Mouse (Mus musculus): Measurements from ENCODE around the gene Scube3. TPM values are rescaled to one million over a fixed set of nuclear protein-coding genes. Genes with fewer than 3 reads are reported as not detected.

Scube3 gene
- polyA plus RNA-seq (2012; ENCODE audit: insufficient read depth, insufficient read length, low replicate concordance, missing spikeins), result not detected in 2 replicates

- no peak for TF ChIP-seq CTCF (IDR thresholded peaks at IDR 0.05; ENCODE audit: insufficient read depth, low read depth, low read length)
- no peak for TF ChIP-seq POLR2A (IDR thresholded peaks at IDR 0.05; ENCODE audit: insufficient read depth, low read depth, low read length)
- under 1% methylated on average over 93 of the region's 97 CpGs for WGBS
- Histone ChIP-seq H3K4me1 (ENCODE audit: control insufficient read depth, insufficient read depth, low read length) (peaks cover 54% of the 10 kb centered on the region), H3K27ac (ENCODE audit: insufficient read depth, low read depth, low read length) (no peak within 1 kb of the TSS; the same call in 1 of the 2 replicates), H3K4me3 (ENCODE audit: insufficient read depth, low read depth, low read length) (peak within 1 kb of the TSS; percentile 60)
Observed at GRCm38 (mm10) chr17:28141771-28142699, at the start of gene Scube3. Gene Scube3, plus strand, starts transcription at chr17:28142141.

- TF ChIP-seq CTCF (IDR thresholded peaks at IDR 0.05; ENCODE audit: insufficient read depth, low read depth, low read length), result no peak
- no peak for TF ChIP-seq POLR2A (IDR thresholded peaks at IDR 0.05; ENCODE audit: insufficient read depth, low read depth, low read length)
- no peak overlapping the region for H3K27ac ChIP-seq (ENCODE audit: insufficient read depth, low read depth, low read length)
- 97% methylated on average over 2 of the region's 2 CpGs for WGBS
- H3K4me1 ChIP-seq (ENCODE audit: control insufficient read depth, insufficient read depth, low read length), result no peaks in the 10 kb centered on the region
- H3K4me3 ChIP-seq (ENCODE audit: insufficient read depth, low read depth, low read length), result no peak overlapping the region
Observed at GRCm38 (mm10) chr17:28092297-28092696, 49.6 kb upstream of the Scube3 start.

GRCm38 (mm10) chr17:28093837-28094236 lies 48.1 kb upstream of the Scube3 start:
- H3K4me3 ChIP-seq (ENCODE audit: insufficient read depth, low read depth, low read length), result no peak overlapping the region
- 78% methylated on average over 3 of the region's 3 CpGs for WGBS
- TF ChIP-seq CTCF (IDR thresholded peaks at IDR 0.05; ENCODE audit: insufficient read depth, low read depth, low read length) (no peak), POLR2A (IDR thresholded peaks at IDR 0.05; ENCODE audit: insufficient read depth, low read depth, low read length) (no peak)
- H3K27ac ChIP-seq (ENCODE audit: insufficient read depth, low read depth, low read length), result no peak overlapping the region
- H3K4me1 ChIP-seq (ENCODE audit: control insufficient read depth, insufficient read depth, low read length), result no peaks in the 10 kb centered on the region

- Histone ChIP-seq H3K4me3 (ENCODE audit: insufficient read depth, low read depth, low read length) (no peak overlapping the region), H3K4me1 (ENCODE audit: control insufficient read depth, insufficient read depth, low read length) (no peaks in the 10 kb centered on the region), H3K27ac (ENCODE audit: insufficient read depth, low read depth, low read length) (no peak overlapping the region)
- TF ChIP-seq POLR2A (IDR thresholded peaks at IDR 0.05; ENCODE audit: insufficient read depth, low read depth, low read length) (no peak), CTCF (IDR thresholded peaks at IDR 0.05; ENCODE audit: insufficient read depth, low read depth, low read length) (no peak)
- 80% methylated on average over 10 of the region's 10 CpGs for WGBS
Observed at GRCm38 (mm10) chr17:28096418-28096817, 45.5 kb upstream of the Scube3 start.

GRCm38 (mm10) chr17:28097308-28097707 lies 44.6 kb upstream of the Scube3 start:
- WGBS, result 94% methylated on average over 13 of the region's 13 CpGs
- TF ChIP-seq CTCF (IDR thresholded peaks at IDR 0.05; ENCODE audit: insufficient read depth, low read depth, low read length), result no peak
- no peak for TF ChIP-seq POLR2A (IDR thresholded peaks at IDR 0.05; ENCODE audit: insufficient read depth, low read depth, low read length)
- Histone ChIP-seq H3K27ac (ENCODE audit: insufficient read depth, low read depth, low read length) (no peak overlapping the region), H3K4me1 (ENCODE audit: control insufficient read depth, insufficient read depth, low read length) (no peaks in the 10 kb centered on the region), H3K4me3 (ENCODE audit: insufficient read depth, low read depth, low read length) (no peak overlapping the region)

- no peak for TF ChIP-seq POLR2A (IDR thresholded peaks at IDR 0.05; ENCODE audit: insufficient read depth, low read depth, low read length)
- TF ChIP-seq CTCF (IDR thresholded peaks at IDR 0.05; ENCODE audit: insufficient read depth, low read depth, low read length), result no peak
- H3K4me1 ChIP-seq (ENCODE audit: control insufficient read depth, insufficient read depth, low read length), result no peaks in the 10 kb centered on the region
- 73% methylated on average over 3 of the region's 3 CpGs for WGBS
- no peak overlapping the region for H3K4me3 ChIP-seq (ENCODE audit: insufficient read depth, low read depth, low read length)
- no peak overlapping the region for H3K27ac ChIP-seq (ENCODE audit: insufficient read depth, low read depth, low read length)
Observed at GRCm38 (mm10) chr17:28099086-28099485, 42.9 kb upstream of the Scube3 start.

- no peak for TF ChIP-seq CTCF (IDR thresholded peaks at IDR 0.05; ENCODE audit: insufficient read depth, low read depth, low read length)
- no peak for TF ChIP-seq POLR2A (IDR thresholded peaks at IDR 0.05; ENCODE audit: insufficient read depth, low read depth, low read length)
- WGBS, result 100% methylated on average over 1 of the region's 1 CpGs
- Histone ChIP-seq H3K4me1 (ENCODE audit: control insufficient read depth, insufficient read depth, low read length) (no peaks in the 10 kb centered on the region), H3K27ac (ENCODE audit: insufficient read depth, low read depth, low read length) (no peak overlapping the region), H3K4me3 (ENCODE audit: insufficient read depth, low read depth, low read length) (no peak overlapping the region)
Observed at GRCm38 (mm10) chr17:28100669-28101068, 41.3 kb upstream of the Scube3 start.

GRCm38 (mm10) chr17:28101284-28101887 lies 40.6 kb upstream of the Scube3 start:
- TF ChIP-seq CTCF (IDR thresholded peaks at IDR 0.05; ENCODE audit: insufficient read depth, low read depth, low read length) (no peak), POLR2A (IDR thresholded peaks at IDR 0.05; ENCODE audit: insufficient read depth, low read depth, low read length) (no peak)
- no peak overlapping the region for H3K27ac ChIP-seq (ENCODE audit: insufficient read depth, low read depth, low read length)
- H3K4me1 ChIP-seq (ENCODE audit: control insufficient read depth, insufficient read depth, low read length), result no peaks in the 10 kb centered on the region
- no peak overlapping the region for H3K4me3 ChIP-seq (ENCODE audit: insufficient read depth, low read depth, low read length)
- 68% methylated on average over 12 of the region's 12 CpGs for WGBS

- Histone ChIP-seq H3K27ac (ENCODE audit: insufficient read depth, low read depth, low read length) (no peak overlapping the region), H3K4me3 (ENCODE audit: insufficient read depth, low read depth, low read length) (no peak overlapping the region), H3K4me1 (ENCODE audit: control insufficient read depth, insufficient read depth, low read length) (no peaks in the 10 kb centered on the region)
- 53% methylated on average over 10 of the region's 10 CpGs for WGBS
- TF ChIP-seq CTCF (IDR thresholded peaks at IDR 0.05; ENCODE audit: insufficient read depth, low read depth, low read length), result no peak
- TF ChIP-seq POLR2A (IDR thresholded peaks at IDR 0.05; ENCODE audit: insufficient read depth, low read depth, low read length), result no peak
Observed at GRCm38 (mm10) chr17:28101902-28102319, 40.0 kb upstream of the Scube3 start.
